26 mouse cellular contexts compared by ENCODE assay signal in genomic region chr2:115964911-115965310, GRCm38 (mm10).
DNase-seq lines count a peak whose midpoint lies in the region; ATAC-seq lines count a peak whose summit lies in the region.
"Had no signal": no experiment of that assay in that cellular context is flagged by ENCODE, and none has a peak within 500 bp of the region (broad histone marks: within the 10 kb centered on the region; RNA-seq: fewer than 3 reads in every experiment).

No protein-coding gene starts in this region.

- WGBS in forebrain, embryonic 13.5 days, result 64% methylated on average over 3 of the region's 3 CpGs
- 84% methylated on average over 3 of the region's 3 CpGs for WGBS in forebrain, embryonic 11.5 days
- WGBS in hindbrain, embryonic 14.5 days, result 69% methylated on average over 3 of the region's 3 CpGs
- 86% methylated on average over 3 of the region's 3 CpGs for WGBS in hindbrain, embryonic 12.5 days
- WGBS in kidney, embryonic 15.5 days, result 71% methylated on average over 3 of the region's 3 CpGs

- H3K4me3 ChIP-seq in forebrain, embryonic 13.5 days, result no peak overlapping the region
- H3K4me3 ChIP-seq in forebrain, embryonic 11.5 days (ENCODE audit: low read depth, low read length), result no peak overlapping the region
- no peak overlapping the region for H3K4me3 ChIP-seq in hindbrain, embryonic 14.5 days (replicated peaks; ENCODE audit: low read length)
- no peak overlapping the region for H3K4me3 ChIP-seq in hindbrain, embryonic 12.5 days
- H3K4me3 ChIP-seq in kidney, embryonic 15.5 days (replicated peaks), result no peak overlapping the region
- H3K4me3 ChIP-seq: embryonic facial prominence, embryonic 12.5 days; heart, embryonic 12.5 days; left cerebral cortex, adult 2 months; limb, embryonic 15.5 days had no signal

- peak; percentile 52; the same call in 1 of the 2 replicates for ATAC-seq in forebrain, embryonic 13.5 days
- no peak for ATAC-seq in forebrain, embryonic 11.5 days (replicated peaks; ENCODE audit: low FRiP score)
- no peak for ATAC-seq in hindbrain, embryonic 14.5 days (ENCODE audit: low FRiP score)
- no peak for ATAC-seq in hindbrain, embryonic 12.5 days (ENCODE audit: low FRiP score)
- ATAC-seq in kidney, embryonic 15.5 days (replicated peaks; ENCODE audit: low FRiP score), result no peak
- ATAC-seq: activated CD4-positive, CD25-positive, alpha-beta regulatory T cell, adult 4 months had no signal

- H3K4me2 ChIP-seq in forebrain, embryonic 13.5 days, result no peak overlapping the region
- H3K4me2 ChIP-seq in forebrain, embryonic 11.5 days (ENCODE audit: low read depth, low read length, severe bottlenecking), result no peak overlapping the region
- H3K4me2 ChIP-seq in hindbrain, embryonic 14.5 days (replicated peaks), result no peak overlapping the region
- H3K4me2 ChIP-seq in hindbrain, embryonic 12.5 days (replicated peaks), result no peak overlapping the region
- no peak overlapping the region for H3K4me2 ChIP-seq in kidney, embryonic 15.5 days
- H3K4me2 ChIP-seq: embryonic facial prominence, embryonic 12.5 days; heart, embryonic 12.5 days; limb, embryonic 15.5 days; lung, embryonic 14.5 days had no signal

- peak overlapping the region; percentile 27; the same call in 1 of the 2 replicates for H3K27ac ChIP-seq in forebrain, embryonic 13.5 days
- H3K27ac ChIP-seq in forebrain, embryonic 11.5 days (ENCODE audit: low read depth, low read length), result no peak overlapping the region
- H3K27ac ChIP-seq in hindbrain, embryonic 14.5 days, result 0 out of 2 replicates have a peak overlapping the region, but pooled peaks have one; percentile 10
- H3K27ac ChIP-seq in hindbrain, embryonic 12.5 days, result no peak overlapping the region
- H3K27ac ChIP-seq in kidney, embryonic 15.5 days, result no peak overlapping the region
- H3K27ac ChIP-seq: embryonic facial prominence, embryonic 12.5 days; kidney, postnatal 0 days; left cerebral cortex, adult 2 months; limb, embryonic 15.5 days; liver, embryonic 14.5 days; stomach, postnatal 0 days had no signal

- no peak overlapping the region for H3K9ac ChIP-seq in forebrain, embryonic 13.5 days
- no peak overlapping the region for H3K9ac ChIP-seq in forebrain, embryonic 11.5 days (ENCODE audit: low read length)
- H3K9ac ChIP-seq in hindbrain, embryonic 14.5 days, result no peak overlapping the region
- H3K9ac ChIP-seq in hindbrain, embryonic 12.5 days, result no peak overlapping the region
- H3K9ac ChIP-seq in kidney, embryonic 15.5 days, result no peak overlapping the region
- H3K9ac ChIP-seq: embryonic facial prominence, embryonic 12.5 days; heart, embryonic 12.5 days; limb, embryonic 15.5 days; liver, embryonic 14.5 days; lung, embryonic 14.5 days had no signal

- peaks cover 26% of the 10 kb centered on the region for H3K4me1 ChIP-seq in forebrain, embryonic 13.5 days
- no peaks in the 10 kb centered on the region for H3K4me1 ChIP-seq in forebrain, embryonic 11.5 days (replicated peaks; ENCODE audit: control insufficient read depth, insufficient read depth, low read length)
- H3K4me1 ChIP-seq in hindbrain, embryonic 14.5 days (replicated peaks; ENCODE audit: control insufficient read depth, insufficient read depth, low read length), result peaks cover 31% of the 10 kb centered on the region; the same call in 1 of the 2 replicates
- H3K4me1 ChIP-seq in hindbrain, embryonic 12.5 days, result peaks cover 16% of the 10 kb centered on the region
- 0 out of 2 replicates have a peak, but pooled peaks cover 4% of the 10 kb centered on the region for H3K4me1 ChIP-seq in kidney, embryonic 15.5 days
- H3K4me1 ChIP-seq: limb, embryonic 15.5 days had no signal

- H3K9me3 ChIP-seq in forebrain, embryonic 13.5 days (replicated peaks), result no peaks in the 10 kb centered on the region
- H3K9me3 ChIP-seq in forebrain, embryonic 11.5 days (ENCODE audit: control insufficient read depth, low read length), result no peaks in the 10 kb centered on the region
- no peaks in the 10 kb centered on the region for H3K9me3 ChIP-seq in hindbrain, embryonic 14.5 days (ENCODE audit: control insufficient read depth, low read length)
- H3K9me3 ChIP-seq in hindbrain, embryonic 12.5 days (replicated peaks), result no peaks in the 10 kb centered on the region
- H3K9me3 ChIP-seq in kidney, embryonic 15.5 days (replicated peaks), result no peaks in the 10 kb centered on the region
- H3K9me3 ChIP-seq: embryonic facial prominence, embryonic 12.5 days; heart, embryonic 12.5 days; limb, embryonic 15.5 days had no signal

- peaks cover 12% of the 10 kb centered on the region for H3K36me3 ChIP-seq in forebrain, embryonic 13.5 days (ENCODE audit: poor library complexity, severe bottlenecking)
- no peaks in the 10 kb centered on the region for H3K36me3 ChIP-seq in forebrain, embryonic 11.5 days (ENCODE audit: control insufficient read depth, insufficient read depth, low read length)
- H3K36me3 ChIP-seq in hindbrain, embryonic 14.5 days (replicated peaks; ENCODE audit: control insufficient read depth, insufficient read depth), result 0 out of 2 replicates have a peak, but pooled peaks cover 8% of the 10 kb centered on the region
- H3K36me3 ChIP-seq in hindbrain, embryonic 12.5 days, result no peaks in the 10 kb centered on the region
- peaks cover 40% of the 10 kb centered on the region for H3K36me3 ChIP-seq in kidney, embryonic 15.5 days
- H3K36me3 ChIP-seq: embryonic facial prominence, embryonic 12.5 days; limb, embryonic 15.5 days had no signal

- DNase-seq in forebrain, embryonic 11.5 days (ENCODE audit: low spot score), result no peak
- no peak for DNase-seq in hindbrain, embryonic 14.5 days (ENCODE audit: low spot score)
- peak; percentile 8 for DNase-seq in retina, postnatal 1 day
- no peak for DNase-seq in retina, embryonic 14.5 days (ENCODE audit: low spot score)
- no peak for DNase-seq in cerebellum, adult 18-20 months
- DNase-seq: adrenal gland, adult 8-10 months; cerebellum, adult 2 months; cerebellum, postnatal 25 days; gastrocnemius, postnatal 10 days; heart, postnatal 14 days; kidney, adult 18-20 months; left cerebral cortex, postnatal 4 days; lung, embryonic 14.5 days; thymus, adult 2 months; thymus, postnatal 4 days had no signal

- no peaks in the 10 kb centered on the region for H3K27me3 ChIP-seq in forebrain, embryonic 13.5 days
- H3K27me3 ChIP-seq in forebrain, embryonic 11.5 days (ENCODE audit: control insufficient read depth, insufficient read depth, low read length), result no peaks in the 10 kb centered on the region
- no peaks in the 10 kb centered on the region for H3K27me3 ChIP-seq in hindbrain, embryonic 14.5 days (ENCODE audit: control insufficient read depth, insufficient read depth, low read length)
- H3K27me3 ChIP-seq in hindbrain, embryonic 12.5 days, result no peaks in the 10 kb centered on the region
- H3K27me3 ChIP-seq in kidney, embryonic 15.5 days, result no peaks in the 10 kb centered on the region
- H3K27me3 ChIP-seq: heart, embryonic 12.5 days; limb, embryonic 15.5 days had no signal

Comparison
In these comparisons a context has a peak if more than half of its experiments do, and no peak if none do; other contexts are left out.
1. H3K27ac ChIP-seq: peak in forebrain, embryonic 13.5 days (single experiment) and hindbrain, embryonic 14.5 days (single experiment); none in forebrain, embryonic 11.5 days (single experiment), hindbrain, embryonic 12.5 days (single experiment) and kidney, embryonic 15.5 days (single experiment).